Mouse (Mus musculus) ES-E14 (cell line): ENCODE data around the gene Ttpal. TPM values are rescaled to one million over a fixed set of nuclear protein-coding genes. Genes with fewer than 3 reads are reported as not detected.

Source experiments
- DNase-seq: peaks from one replicate; pipeline ENCODE4 v3.0.0-alpha.2; 2013; ENCODE audit warnings: low read depth, low spot score
- H3K27ac ChIP-seq: 2 replicates; pipeline ENCODE4 v1.5.1; 2012; ENCODE audit warnings: low read depth, mild to moderate bottlenecking, low read length, moderate library complexity, mixed read lengths; ENCODE audit not compliant: poor library complexity, insufficient read depth, severe bottlenecking
- H3K36me3 ChIP-seq: 2 replicates; pipeline ENCODE4 v1.6.1; 2012; ENCODE audit warnings: mild to moderate bottlenecking, low read length, moderate library complexity, mixed read lengths; ENCODE audit not compliant: control insufficient read depth, poor library complexity, insufficient read depth, severe bottlenecking
- H3K4me1 ChIP-seq, 2 experiments: fragments of 150-350 bp in 1 of 2; sonication (generic) in 1 of 2; 2 replicates each; pipeline ENCODE4 v1.6.1; 2012; ENCODE audit warnings: low read length in 2 of 2, mild to moderate bottlenecking in 1 of 2, mixed read lengths in 1 of 2; ENCODE audit not compliant: control insufficient read depth in 2 of 2, insufficient read depth in 2 of 2, poor library complexity in 1 of 2
- H3K4me3 ChIP-seq, 2 experiments: fragments of 150-350 bp in 1 of 2; sonication (generic) in 1 of 2; 2 replicates each; pipeline ENCODE4 v1.5.1; 2012; ENCODE audit warnings: low read length in 2 of 2, low read depth in 1 of 2, mild to moderate bottlenecking in 1 of 2, mixed read lengths in 1 of 2; ENCODE audit not compliant: insufficient read depth in 1 of 2, poor library complexity in 1 of 2, severe bottlenecking in 1 of 2
- H3K9ac ChIP-seq: 2 replicates; pipeline ENCODE4 v1.6.1; 2012; ENCODE audit warnings: low read depth, mild to moderate bottlenecking, low read length, mixed read lengths; ENCODE audit not compliant: poor library complexity, insufficient read depth, severe bottlenecking
- H3K9me3 ChIP-seq: fragments of 150-350 bp; sonication (generic); 2 replicates; pipeline ENCODE4 v1.6.1; 2012; ENCODE audit warnings: low read depth, mild to moderate bottlenecking, low read length; ENCODE audit not compliant: control insufficient read depth, insufficient read depth
- CHD2 ChIP-seq: IDR thresholded peaks from 2 replicates; pipeline ENCODE4 v1.6.1; 2014; ENCODE audit warnings: mild to moderate bottlenecking, low read depth, low read length, inconsistent platforms
- HCFC1 ChIP-seq: IDR thresholded peaks from 2 replicates; pipeline ENCODE4 v1.6.1; 2012; ENCODE audit warnings: low read length, inconsistent platforms, borderline replicate concordance; ENCODE audit not compliant: insufficient read depth
- MAFK ChIP-seq: IDR thresholded peaks from 2 replicates; pipeline ENCODE4 v1.6.1; 2014; ENCODE audit warnings: mild to moderate bottlenecking, low read depth, low read length, inconsistent platforms; ENCODE audit not compliant: insufficient read depth
- ZC3H11A ChIP-seq: IDR thresholded peaks from 2 replicates; pipeline ENCODE4 v1.6.1; 2012; ENCODE audit warnings: low read depth, mild to moderate bottlenecking, inconsistent platforms, low read length, borderline replicate concordance
- ZNF384 ChIP-seq: IDR thresholded peaks from 2 replicates; pipeline ENCODE4 v1.6.1; 2012; ENCODE audit warnings: low read depth, low read length, inconsistent platforms
- in situ Hi-C, 2 experiments: fragments of 600-800 bp; cut with MboI; formaldehyde crosslinking; loops; one replicate each; pipeline ENCODE4 v1.15.1; 2025; ENCODE audit warnings: low sequenced_read_pairs in 2 of 2, inconsistent platforms in 1 of 2; ENCODE audit not compliant: unreplicated experiment in 2 of 2
- total RNA-seq: library from RNA; depleted of rRNA; stranded (reverse); fragments of 300-350 nt; gene quantifications from 2 replicates; pipeline ENCODE4 v1.2.3, GENCODE M21; 2012

Ttpal gene
- total RNA-seq, 1 experiment: 7.8 TPM

DNA sequence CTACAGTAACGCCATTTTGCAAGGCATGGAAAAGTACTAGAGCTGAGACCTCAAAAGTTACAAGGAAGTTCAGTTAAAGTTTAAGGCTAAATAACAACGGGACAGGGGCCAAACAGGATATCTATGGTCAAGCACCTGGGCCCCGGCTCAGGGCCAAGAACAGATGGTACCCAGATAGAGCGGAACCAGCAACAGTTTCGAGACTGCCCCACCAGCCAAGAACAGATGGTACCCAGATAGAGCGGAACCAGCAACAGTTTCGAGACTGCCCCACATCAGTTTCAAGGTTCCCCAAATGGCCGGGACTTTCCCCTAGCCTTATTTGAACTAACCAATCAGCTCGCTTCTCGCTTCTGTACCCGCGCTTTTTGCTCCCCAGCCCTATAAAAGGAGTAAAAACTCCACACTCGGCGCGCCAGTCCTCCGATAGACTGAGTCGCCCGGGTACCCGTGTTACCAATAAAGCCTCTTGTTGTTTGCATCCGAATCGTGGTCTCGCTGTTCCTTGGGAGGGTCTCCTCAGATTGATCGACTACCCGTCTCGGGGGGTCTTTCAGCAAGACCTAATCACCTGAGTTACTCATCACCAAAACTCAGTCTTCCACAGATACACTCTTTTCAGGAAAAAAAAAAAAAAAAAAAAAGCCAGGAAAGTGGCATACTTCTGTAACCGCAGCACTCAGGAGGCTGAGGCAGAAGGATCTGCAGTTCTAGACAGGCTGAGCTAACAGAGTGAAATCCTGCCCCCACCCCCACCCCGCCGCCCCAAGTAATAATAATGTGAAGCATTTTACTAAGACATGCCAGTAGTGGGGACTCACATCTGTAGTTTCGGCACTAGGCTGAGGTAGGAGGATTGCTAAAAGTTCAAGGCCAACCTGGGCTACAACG is 40.8 kb downstream of the Ttpal start:
- no peaks in the 10 kb centered on the region for H3K9me3 ChIP-seq
- no peak overlapping the region for H3K27ac ChIP-seq
- no peak overlapping the region; a peak in 1 of 4 replicates for H3K4me3 ChIP-seq
- no peak for DNase-seq
- TF ChIP-seq MAFK (no peak), ZC3H11A (no peak), ZNF384 (no peak), HCFC1 (no peak), CHD2 (no peak)
- no peaks in the 10 kb centered on the region; the same call in 1 of the 2 replicates for H3K36me3 ChIP-seq
- H3K4me1 ChIP-seq: peaks cover 0 to 5% of the 10 kb centered on the region in 2 experiments; a peak in 1 of 4 replicates
- in situ Hi-C loops: no loop called here
- H3K9ac ChIP-seq: 0 out of 2 replicates have a peak overlapping the region, but pooled peaks have one; percentile 24

- Histone ChIP-seq H3K27ac (no peak overlapping the region), H3K4me1 (peaks cover 0 to 5% of the 10 kb centered on the region in 2 experiments; a peak in 1 of 4 replicates), H3K9ac (no peak overlapping the region)
Measured at GRCm38 (mm10) chr2:163643576-163643971, 41.5 kb downstream of the Ttpal start.

GRCm38 (mm10) chr2:163644047-163644446 is 41.9 kb downstream of the Ttpal start:
- no peaks in the 10 kb centered on the region; the same call in 1 of the 2 replicates for H3K36me3 ChIP-seq
- H3K4me3 ChIP-seq: peak overlapping the region; percentile 86 to 99
- peak overlapping the region; percentile 53; the same call in 1 of the 2 replicates for H3K9ac ChIP-seq
- no peak overlapping the region for H3K27ac ChIP-seq
- in situ Hi-C loops: no loop called here
- TF ChIP-seq ZNF384 (no peak), MAFK (no peak), HCFC1 (no peak), CHD2 (no peak), ZC3H11A (no peak)
- no peaks in the 10 kb centered on the region for H3K9me3 ChIP-seq
- peaks cover 0 to 5% of the 10 kb centered on the region in 2 experiments; a peak in 1 of 4 replicates for H3K4me1 ChIP-seq
- DNase-seq: no peak

More at GRCm38 (mm10) chr2:163643576-163643971, 41.5 kb downstream of the Ttpal start:
- in situ Hi-C loops: no loop called here
- Histone ChIP-seq H3K36me3 (no peaks in the 10 kb centered on the region; the same call in 1 of the 2 replicates), H3K4me3 (peak overlapping the region; percentile 86 to 99), H3K9me3 (no peaks in the 10 kb centered on the region)
- DNase-seq: no peak
- TF ChIP-seq HCFC1: no peak
- TF ChIP-seq CHD2: no peak
- no peak for TF ChIP-seq ZC3H11A
- TF ChIP-seq ZNF384: no peak
- TF ChIP-seq MAFK: no peak

GRCm38 (mm10) chr2:163644575-163645385 is 42.7 kb downstream of the Ttpal start, which contains the start of gene Serinc3:
Gene Serinc3, minus strand, starts transcription at chr2:163645131.
- in situ Hi-C loops: no loop called here
- peak; percentile 87 for DNase-seq
- Histone ChIP-seq H3K4me3 (peak within 1 kb of the TSS; percentile 86 to 99), H3K4me1 (peaks cover 0 to 5% of the 10 kb centered on the region in 2 experiments; a peak in 1 of 4 replicates), H3K27ac (peak within 1 kb of the TSS; percentile 76), H3K9me3 (no peaks in the 10 kb centered on the region), H3K9ac (peak within 1 kb of the TSS; percentile 90), H3K36me3 (no peaks in the 10 kb centered on the region)
- 0 out of 2 replicates have a peak, but pooled peaks have one; percentile 47 for TF ChIP-seq HCFC1
- no peak for TF ChIP-seq CHD2
